Mouse (Mus musculus) midbrain, embryonic 10.5 days (tissue): ENCODE measurements at regions not wholly inside any gene's neighbourhood (a gene's known extent, or its start where the extent isn't known, plus 50 kb on each side); places are given as distances from the start of the nearest gene placed in this dataset.

ENCODE experiments used
- DNase-seq: peaks from one replicate; pipeline ENCODE4 v3.0.0-alpha.2; 2017; ENCODE audit warnings: low spot score
- H3K27ac ChIP-seq: fragments of 300-500 bp; sonication (generic); replicated peaks from 2 replicates; pipeline ENCODE4 v1.5.1; 2016; ENCODE audit warnings: mild to moderate bottlenecking
- H3K27me3 ChIP-seq: fragments of 300-500 bp; sonication (generic); 2 replicates; pipeline ENCODE4 v1.6.1; 2016; ENCODE audit warnings: low read depth, mild to moderate bottlenecking; ENCODE audit not compliant: poor library complexity, severe bottlenecking
- H3K36me3 ChIP-seq: fragments of 300-500 bp; sonication (generic); 2 replicates; pipeline ENCODE4 v1.6.1; 2016; ENCODE audit warnings: mild to moderate bottlenecking, moderate library complexity
- H3K4me1 ChIP-seq: fragments of 300-500 bp; sonication (generic); 2 replicates; pipeline ENCODE4 v1.6.1; 2016
- H3K4me3 ChIP-seq: fragments of 300-500 bp; sonication (generic); 2 replicates; pipeline ENCODE4 v1.5.1; 2016; ENCODE audit warnings: mild to moderate bottlenecking, moderate library complexity
- H3K9me3 ChIP-seq: fragments of 300-500 bp; sonication (generic); replicated peaks from 2 replicates; pipeline ENCODE4 v1.6.1; 2016; ENCODE audit warnings: mild to moderate bottlenecking
- WGBS: fragments of 180-500 bp; shearing (Covaris S2); methylation state at CpG from one replicate; pipeline ENCODE4 v1.1.7; 2016; 5-methylcytosine and 5-hydroxymethylcytosine counted together

DNA sequence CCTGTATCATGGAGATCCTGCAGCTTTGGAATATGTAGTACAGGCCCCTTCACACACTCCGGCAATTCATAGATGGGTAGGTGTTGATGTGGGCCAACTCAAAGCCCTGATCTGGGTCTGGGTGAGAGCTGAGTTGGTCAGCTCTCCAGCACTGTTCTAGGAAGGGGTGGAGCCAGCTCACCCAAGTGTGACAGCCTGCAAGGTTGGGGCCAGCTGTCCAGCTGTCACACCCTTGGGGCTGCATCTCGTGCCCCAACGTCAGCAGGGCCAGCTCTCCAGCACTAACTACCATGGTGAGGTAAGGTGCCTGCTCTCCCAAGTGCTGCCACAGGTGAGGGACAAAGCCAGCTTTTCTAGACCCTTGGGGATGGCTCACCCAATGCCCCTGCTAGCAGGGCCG, 115.6 kb upstream of the Tdrd3 start:
- Histone ChIP-seq H3K4me3 (no peak overlapping the region), H3K9me3 (no peaks in the 10 kb centered on the region), H3K27ac (no peak overlapping the region), H3K27me3 (no peaks in the 10 kb centered on the region), H3K36me3 (no peaks in the 10 kb centered on the region), H3K4me1 (peaks cover 5% of the 10 kb centered on the region)
- DNase-seq = no peak
- WGBS = 71% methylated on average over 4 of the region's 4 CpGs

DNA sequence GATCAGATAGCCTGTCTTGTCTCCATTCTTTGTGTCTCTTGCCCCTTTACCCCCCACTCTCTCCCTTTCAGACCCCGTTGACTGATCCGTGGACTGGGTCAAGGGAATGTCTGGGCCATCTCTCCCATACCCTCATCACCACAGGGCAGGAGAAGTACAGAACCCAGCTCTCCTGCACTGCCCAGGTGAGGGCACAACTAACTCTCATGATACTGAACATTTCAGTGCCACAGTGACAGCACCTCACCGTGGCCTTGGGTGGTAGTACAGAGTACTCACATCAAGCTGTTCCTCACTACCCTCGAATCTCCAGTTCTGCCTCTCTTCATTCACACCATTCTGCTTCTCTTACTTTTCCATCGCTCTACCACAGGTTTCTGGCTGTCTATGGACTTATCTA, 114.9 kb upstream of the Tdrd3 start:
- Histone ChIP-seq H3K27ac (no peak overlapping the region), H3K4me1 (peaks cover 5% of the 10 kb centered on the region), H3K4me3 (no peak overlapping the region), H3K27me3 (no peaks in the 10 kb centered on the region), H3K36me3 (no peaks in the 10 kb centered on the region), H3K9me3 (no peaks in the 10 kb centered on the region)
- 77% methylated on average over 5 of the region's 5 CpGs for WGBS
- DNase-seq = no peak

DNA sequence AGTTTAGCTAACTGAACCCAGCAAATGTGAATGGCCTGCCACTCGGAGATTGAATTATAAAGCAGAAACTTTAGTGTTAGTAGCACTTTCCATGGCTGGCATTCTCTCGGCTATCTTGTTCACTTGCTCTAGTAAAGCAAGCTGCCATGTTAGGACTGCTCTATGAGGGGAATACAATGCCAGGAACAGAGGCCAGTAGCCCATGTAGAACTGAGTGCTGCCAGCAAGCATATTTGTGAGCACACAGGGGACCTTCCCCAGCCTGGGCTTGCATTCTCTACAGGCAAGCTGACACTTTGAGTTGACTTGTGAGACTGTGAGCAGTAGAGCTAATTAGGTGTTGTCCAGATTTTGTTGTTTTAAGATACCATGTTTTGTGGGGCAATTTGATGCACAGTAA, 111.0 kb upstream of the Tdrd3 start:
- H3K4me3 ChIP-seq = no peak overlapping the region
- no peak for DNase-seq

DNA sequence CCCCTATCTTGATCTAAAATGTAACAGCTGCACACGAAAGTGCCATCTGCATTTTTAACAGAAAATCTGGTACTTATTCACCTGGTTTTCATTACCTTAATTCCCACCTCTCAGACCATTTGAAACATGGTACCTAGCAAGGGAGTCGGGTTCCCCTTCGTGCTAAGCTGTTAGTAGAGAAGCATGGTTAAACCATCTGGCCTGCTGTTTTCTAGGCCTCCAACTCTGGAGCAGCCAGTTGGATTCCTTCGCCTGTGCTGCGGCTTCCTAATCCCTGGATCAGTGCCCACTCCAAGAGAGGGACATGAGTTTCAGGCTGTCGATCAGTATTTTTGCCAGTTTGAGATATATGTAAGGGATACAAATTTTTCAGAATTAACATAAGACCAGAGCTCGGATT, 110.4 kb upstream of the Tdrd3 start:
- 76% methylated on average over 7 of the region's 7 CpGs for WGBS
- DNase-seq = no peak
- Histone ChIP-seq H3K4me1 (no peaks in the 10 kb centered on the region; the same call in 1 of the 2 replicates), H3K27ac (no peak overlapping the region), H3K36me3 (no peaks in the 10 kb centered on the region), H3K27me3 (no peaks in the 10 kb centered on the region), H3K4me3 (no peak overlapping the region), H3K9me3 (no peaks in the 10 kb centered on the region)

More for the DNA sequence above, 111.0 kb upstream of the Tdrd3 start:
- no peaks in the 10 kb centered on the region for H3K9me3 ChIP-seq
- H3K36me3 ChIP-seq = no peaks in the 10 kb centered on the region
- H3K27ac ChIP-seq = no peak overlapping the region
- no peaks in the 10 kb centered on the region for H3K27me3 ChIP-seq
- H3K4me1 ChIP-seq = no peaks in the 10 kb centered on the region; the same call in 1 of the 2 replicates
- WGBS = 92% methylated on average over 2 of the region's 2 CpGs

DNA sequence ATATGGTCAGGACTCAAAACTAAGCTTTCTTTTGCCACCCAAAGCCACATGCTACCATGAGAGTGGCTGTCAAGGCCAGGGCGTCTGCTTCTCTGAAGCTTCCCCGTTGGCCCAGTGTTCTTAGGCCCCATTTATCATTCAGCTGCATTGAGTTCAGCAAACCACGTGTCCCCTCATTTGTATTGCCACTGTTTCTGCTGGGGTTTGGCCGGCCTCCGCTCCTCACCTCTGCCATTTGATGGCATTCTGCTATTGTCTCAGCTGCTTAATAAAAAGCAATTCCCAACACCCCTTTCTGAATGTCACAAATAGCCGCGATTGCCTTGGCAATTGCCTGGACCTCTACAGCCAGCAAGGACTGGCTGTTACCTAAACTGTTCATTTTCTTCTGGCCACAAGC, 108.4 kb upstream of the Tdrd3 start:
- DNase-seq = no peak
- H3K27me3 ChIP-seq = no peaks in the 10 kb centered on the region
- no peak overlapping the region for H3K27ac ChIP-seq
- WGBS = 72% methylated on average over 7 of the region's 7 CpGs
- H3K4me1 ChIP-seq = no peaks in the 10 kb centered on the region; the same call in 1 of the 2 replicates
- H3K36me3 ChIP-seq = no peaks in the 10 kb centered on the region
- no peak overlapping the region for H3K4me3 ChIP-seq
- H3K9me3 ChIP-seq = no peaks in the 10 kb centered on the region

DNA sequence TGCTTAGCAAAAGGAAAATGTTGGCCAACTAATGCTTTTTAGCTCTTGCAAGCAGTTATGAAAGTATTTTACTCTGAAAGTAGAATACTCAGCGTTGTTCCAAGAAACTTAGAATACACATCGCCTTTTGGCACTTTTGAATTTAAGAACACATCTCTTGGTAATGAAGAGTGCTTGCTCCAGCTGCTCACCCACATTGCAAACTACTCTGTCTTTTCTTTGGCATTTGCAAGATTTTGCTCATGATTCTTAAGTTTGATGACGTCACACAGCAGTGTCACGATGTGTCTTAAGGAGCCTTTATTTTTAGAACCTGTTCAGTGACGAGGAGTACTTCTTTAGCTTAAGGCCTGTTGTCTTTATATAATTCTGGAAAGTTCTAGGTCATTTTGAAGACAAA, 104.1 kb upstream of the Tdrd3 start:
- H3K4me3 ChIP-seq = no peak overlapping the region
- H3K36me3 ChIP-seq = no peaks in the 10 kb centered on the region
- 93% methylated on average over 5 of the region's 5 CpGs for WGBS
- no peak for DNase-seq
- no peaks in the 10 kb centered on the region; the same call in 1 of the 2 replicates for H3K4me1 ChIP-seq
- no peaks in the 10 kb centered on the region for H3K27me3 ChIP-seq
- H3K9me3 ChIP-seq = no peaks in the 10 kb centered on the region
- H3K27ac ChIP-seq = no peak overlapping the region

GRCm38 (mm10) chr14:87314999-87315732, 101.3 kb upstream of the Tdrd3 start:
- WGBS = 29% methylated on average over 6 of the region's 6 CpGs
- H3K27ac ChIP-seq = no peak overlapping the region
- no peaks in the 10 kb centered on the region for H3K9me3 ChIP-seq
- H3K4me3 ChIP-seq = no peak overlapping the region
- DNase-seq = peak; percentile 42
- H3K36me3 ChIP-seq = no peaks in the 10 kb centered on the region
- H3K27me3 ChIP-seq = no peaks in the 10 kb centered on the region
- H3K4me1 ChIP-seq = no peaks in the 10 kb centered on the region

DNA sequence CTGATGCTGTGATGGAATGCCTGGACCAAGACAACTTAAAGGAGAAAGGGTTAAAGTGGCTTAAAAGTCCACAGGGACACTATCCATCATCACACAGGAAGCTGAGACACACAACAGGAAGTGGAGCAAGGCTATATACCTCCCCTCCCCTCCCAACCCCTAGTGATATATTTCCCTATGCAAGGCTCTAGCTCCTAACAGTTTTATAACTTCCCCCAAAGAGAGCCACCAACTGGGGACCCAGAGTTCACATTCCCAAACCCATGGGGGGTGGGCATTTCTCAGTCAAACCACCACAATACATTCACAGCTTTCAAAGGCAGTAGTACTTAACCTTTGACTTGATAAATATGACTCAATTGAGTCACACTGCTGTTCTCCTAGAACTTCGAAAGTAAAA, 88.6 kb upstream of the Tdrd3 start:
- peak; percentile 27 for DNase-seq
- Histone ChIP-seq H3K36me3 (no peaks in the 10 kb centered on the region), H3K27me3 (no peaks in the 10 kb centered on the region), H3K4me1 (0 out of 2 replicates have a peak, but pooled peaks cover 9% of the 10 kb centered on the region), H3K9me3 (no peaks in the 10 kb centered on the region), H3K4me3 (no peak overlapping the region), H3K27ac (no peak overlapping the region)
- WGBS = 46% methylated on average over 1 of the region's 1 CpGs

DNA sequence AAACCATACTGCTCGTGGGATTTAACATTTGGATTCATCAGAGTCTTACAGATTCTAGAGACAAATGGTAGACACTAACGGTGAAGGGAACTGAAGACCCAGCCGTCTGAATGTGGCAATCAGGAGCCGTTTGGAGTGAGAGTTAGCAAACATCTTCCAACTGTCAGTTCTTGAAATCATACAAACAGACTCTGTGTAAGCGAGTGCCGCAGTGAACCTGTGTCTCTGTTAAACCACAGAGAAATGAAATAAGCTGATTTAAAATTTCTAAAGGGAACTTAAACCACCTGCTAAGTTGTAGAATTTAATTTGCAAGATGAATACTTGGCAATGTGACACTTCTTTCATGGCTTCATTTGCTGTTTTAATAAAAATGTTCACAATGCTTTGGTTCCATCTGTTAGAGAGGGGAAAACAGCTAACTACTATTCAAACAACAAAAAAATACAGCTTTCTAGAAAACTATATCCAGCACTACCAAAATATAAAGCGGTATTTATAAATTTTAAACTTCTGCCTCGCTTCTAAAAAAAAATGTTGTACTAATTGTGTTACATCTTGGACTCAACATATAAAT, 78.4 kb upstream of the Tdrd3 start:
- no peaks in the 10 kb centered on the region for H3K9me3 ChIP-seq
- H3K36me3 ChIP-seq = no peaks in the 10 kb centered on the region
- H3K4me1 ChIP-seq = no peaks in the 10 kb centered on the region
- H3K27me3 ChIP-seq = no peaks in the 10 kb centered on the region
- no peak overlapping the region for H3K27ac ChIP-seq
- H3K4me3 ChIP-seq = no peak overlapping the region
- WGBS = 89% methylated on average over 8 of the region's 8 CpGs
- DNase-seq = no peak

DNA sequence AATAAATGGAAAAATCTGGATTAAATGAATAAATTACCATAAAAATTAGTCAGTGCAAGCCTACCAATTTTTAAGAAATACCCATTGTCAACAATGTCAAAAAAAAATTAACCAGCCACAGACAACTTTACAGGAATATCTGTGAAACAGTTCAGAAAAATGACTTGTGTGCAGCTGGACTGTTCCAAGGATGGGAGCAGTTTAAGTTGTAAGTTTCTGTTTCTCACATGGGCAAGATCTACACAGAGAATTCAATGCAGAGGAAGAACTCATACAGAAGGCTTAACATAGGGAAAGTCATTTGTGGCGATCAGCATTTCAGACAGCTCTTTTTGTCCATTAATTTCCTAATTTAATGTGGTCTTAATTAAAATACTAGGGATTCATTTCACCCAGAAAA, 71.9 kb upstream of the Tdrd3 start:
- no peaks in the 10 kb centered on the region for H3K4me1 ChIP-seq
- no peaks in the 10 kb centered on the region for H3K27me3 ChIP-seq
- H3K27ac ChIP-seq = no peak overlapping the region
- no peak overlapping the region for H3K4me3 ChIP-seq
- no peaks in the 10 kb centered on the region for H3K9me3 ChIP-seq
- no peaks in the 10 kb centered on the region for H3K36me3 ChIP-seq
- DNase-seq = no peak
- 95% methylated on average over 1 of the region's 1 CpGs for WGBS

DNA sequence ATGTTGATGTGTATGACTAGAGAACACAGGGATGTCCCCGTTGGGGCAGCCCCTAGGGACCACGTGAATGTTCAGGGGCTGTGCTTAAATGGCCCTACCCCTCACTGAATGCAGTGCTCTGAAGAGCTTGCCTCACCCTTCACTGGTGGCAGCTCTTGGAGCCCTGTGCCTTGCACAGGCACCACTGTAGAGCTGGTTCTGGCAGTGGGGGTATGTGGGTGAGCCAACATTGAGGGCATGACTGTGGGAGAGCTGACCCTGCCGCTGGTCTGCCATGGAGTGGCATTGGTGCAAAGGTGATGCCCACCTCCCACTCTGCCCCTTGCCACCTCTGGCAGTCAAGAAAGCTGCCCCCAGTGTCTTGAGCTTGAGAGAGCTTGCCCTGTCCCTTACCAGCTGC, 69.6 kb upstream of the Tdrd3 start:
- H3K9me3 ChIP-seq = no peaks in the 10 kb centered on the region
- H3K4me1 ChIP-seq = no peaks in the 10 kb centered on the region
- H3K36me3 ChIP-seq = no peaks in the 10 kb centered on the region
- WGBS = 95% methylated on average over 3 of the region's 3 CpGs
- no peak overlapping the region for H3K4me3 ChIP-seq
- DNase-seq = no peak
- no peak overlapping the region for H3K27ac ChIP-seq
- H3K27me3 ChIP-seq = no peaks in the 10 kb centered on the region

GRCm38 (mm10) chr14:87348825-87349224, 67.6 kb upstream of the Tdrd3 start:
- no peak for DNase-seq
- 70% methylated on average over 3 of the region's 3 CpGs for WGBS

DNA sequence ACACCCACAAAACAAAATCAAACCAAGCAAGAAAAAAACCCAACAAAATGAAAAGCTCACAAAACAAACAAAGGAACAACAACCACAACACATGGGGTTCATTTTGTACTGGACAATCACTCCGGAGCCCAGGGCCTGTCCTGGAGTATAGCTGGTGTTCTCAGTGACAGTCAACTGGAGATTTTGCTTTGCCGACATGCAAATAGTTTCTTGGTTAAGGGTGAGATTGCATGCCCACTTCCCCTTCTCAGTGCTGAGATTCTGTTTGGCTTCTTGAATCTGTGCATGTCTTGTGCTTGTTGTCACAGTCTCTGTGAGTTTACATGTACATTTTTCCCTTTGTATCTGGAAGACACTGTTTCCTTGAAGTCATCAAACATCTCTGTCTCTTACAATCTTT, 50.6 kb upstream of the Tdrd3 start:
- DNase-seq = no peak
- no peaks in the 10 kb centered on the region for H3K9me3 ChIP-seq
- 86% methylated on average over 2 of the region's 2 CpGs for WGBS

More at GRCm38 (mm10) chr14:87348825-87349224, 67.6 kb upstream of the Tdrd3 start:
- Histone ChIP-seq H3K9me3 (no peaks in the 10 kb centered on the region), H3K27me3 (no peaks in the 10 kb centered on the region), H3K4me3 (no peak overlapping the region), H3K4me1 (no peaks in the 10 kb centered on the region), H3K36me3 (no peaks in the 10 kb centered on the region), H3K27ac (no peak overlapping the region)

More for the DNA sequence above, 50.6 kb upstream of the Tdrd3 start:
- Histone ChIP-seq H3K36me3 (no peaks in the 10 kb centered on the region), H3K27me3 (no peaks in the 10 kb centered on the region), H3K4me3 (no peak overlapping the region), H3K27ac (no peak overlapping the region), H3K4me1 (no peaks in the 10 kb centered on the region)
